In the genomic region with DNA sequence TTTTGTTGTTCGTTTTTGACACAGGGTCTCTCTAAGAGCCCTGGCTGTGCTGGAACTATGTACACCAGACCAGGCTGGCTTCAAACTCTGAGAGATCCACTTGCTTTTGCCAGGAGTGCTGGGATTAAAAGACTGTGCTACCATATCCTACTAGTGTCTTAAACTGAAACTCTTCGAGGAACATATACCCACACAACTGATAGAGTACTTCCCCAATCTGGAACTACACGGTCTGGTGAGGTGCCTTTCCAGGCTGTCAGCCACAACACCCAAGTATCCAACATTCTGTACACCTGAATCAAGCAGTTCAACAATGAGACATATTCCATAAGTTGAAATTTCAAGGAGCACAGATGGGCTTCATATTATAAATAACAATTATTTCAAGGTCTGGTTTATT, we compare ENCODE assay signal across 24 mouse cellular contexts.
DNase-seq lines count a peak whose midpoint lies in the region; ATAC-seq lines count a peak whose summit lies in the region.
"Had no signal": no experiment of that assay in that cellular context is flagged by ENCODE, and none has a peak within 500 bp of the region (broad histone marks: within the 10 kb centered on the region; RNA-seq: fewer than 3 reads in every experiment).

No protein-coding gene starts in this region.

- H3K4me2 ChIP-seq in kidney, embryonic 15.5 days = no peak overlapping the region
- no peak overlapping the region for H3K4me2 ChIP-seq in midbrain, embryonic 14.5 days (ENCODE audit: low read length)
- H3K4me2 ChIP-seq: embryonic facial prominence, embryonic 12.5 days; forebrain, embryonic 15.5 days; heart, embryonic 12.5 days; hindbrain, embryonic 15.5 days; liver, embryonic 12.5 days; midbrain, embryonic 13.5 days had no signal

- no peaks in the 10 kb centered on the region for H3K27me3 ChIP-seq in heart, embryonic 10.5 days (ENCODE audit: insufficient read depth, poor library complexity, severe bottlenecking)
- H3K27me3 ChIP-seq in kidney, embryonic 15.5 days = no peaks in the 10 kb centered on the region
- no peaks in the 10 kb centered on the region for H3K27me3 ChIP-seq in midbrain, embryonic 14.5 days (ENCODE audit: control insufficient read depth, insufficient read depth, low read length)
- H3K27me3 ChIP-seq: embryonic facial prominence, embryonic 12.5 days; forebrain, embryonic 15.5 days; heart, embryonic 12.5 days; hindbrain, embryonic 15.5 days; liver, embryonic 12.5 days; midbrain, embryonic 13.5 days had no signal

- ATAC-seq in kidney, embryonic 15.5 days (replicated peaks; ENCODE audit: low FRiP score) = no peak
- ATAC-seq in midbrain, embryonic 14.5 days (ENCODE audit: low FRiP score, low TSS enrichment) = no peak
- ATAC-seq: forebrain, embryonic 15.5 days; liver, embryonic 12.5 days; liver, postnatal 0 days; midbrain, embryonic 13.5 days had no signal

- H3K79me2 ChIP-seq in macrophage (ENCODE audit: inconsistent target) = no peaks in the 10 kb centered on the region; the same call in 1 of the 2 replicates

- no peak overlapping the region for H3K9ac ChIP-seq in kidney, embryonic 15.5 days
- no peak overlapping the region; the same call in 1 of the 2 replicates for H3K9ac ChIP-seq in midbrain, embryonic 14.5 days (replicated peaks; ENCODE audit: low read length)
- H3K9ac ChIP-seq: embryonic facial prominence, embryonic 12.5 days; forebrain, embryonic 15.5 days; heart, embryonic 12.5 days; hindbrain, embryonic 15.5 days; liver, embryonic 12.5 days; midbrain, embryonic 13.5 days had no signal

- H3K4me3 ChIP-seq in heart, embryonic 10.5 days = no peak overlapping the region
- H3K4me3 ChIP-seq in brown adipose tissue, adult 24 weeks (ENCODE audit: insufficient read depth, low read depth, low read length) = no peak overlapping the region
- H3K4me3 ChIP-seq in macrophage (ENCODE audit: inconsistent target) = no peak overlapping the region
- H3K4me3 ChIP-seq in kidney, embryonic 15.5 days (replicated peaks) = no peak overlapping the region
- no peak overlapping the region for H3K4me3 ChIP-seq in midbrain, embryonic 14.5 days (replicated peaks; ENCODE audit: low read depth, low read length)
- H3K4me3 ChIP-seq: embryonic facial prominence, embryonic 12.5 days; forebrain, embryonic 10.5 days; forebrain, embryonic 15.5 days; heart, embryonic 12.5 days; hindbrain, embryonic 15.5 days; left cerebral cortex, adult 2 months; liver, embryonic 12.5 days; midbrain, embryonic 13.5 days had no signal

- H3K4me1 ChIP-seq in heart, embryonic 10.5 days = peaks cover 43% of the 10 kb centered on the region
- H3K4me1 ChIP-seq in brown adipose tissue, adult 24 weeks (ENCODE audit: control insufficient read depth, insufficient read depth, insufficient read length, low read length) = peaks cover 30% of the 10 kb centered on the region
- H3K4me1 ChIP-seq in kidney, embryonic 15.5 days = peaks cover 24% of the 10 kb centered on the region
- no peaks in the 10 kb centered on the region for H3K4me1 ChIP-seq in midbrain, embryonic 14.5 days (ENCODE audit: control insufficient read depth, insufficient read depth, low read length)
- H3K4me1 ChIP-seq: forebrain, embryonic 15.5 days; hindbrain, embryonic 15.5 days had no signal

- H3K9me3 ChIP-seq in heart, embryonic 10.5 days = no peaks in the 10 kb centered on the region
- H3K9me3 ChIP-seq in kidney, embryonic 15.5 days (replicated peaks) = no peaks in the 10 kb centered on the region
- no peaks in the 10 kb centered on the region for H3K9me3 ChIP-seq in midbrain, embryonic 14.5 days (ENCODE audit: control insufficient read depth, low read length)
- H3K9me3 ChIP-seq: embryonic facial prominence, embryonic 12.5 days; forebrain, embryonic 10.5 days; forebrain, embryonic 15.5 days; heart, embryonic 12.5 days; hindbrain, embryonic 15.5 days; liver, embryonic 12.5 days; midbrain, embryonic 13.5 days had no signal

- no peak for DNase-seq in heart, embryonic 10.5 days (ENCODE audit: low spot score)
- no peak for DNase-seq in heart, postnatal 4 days
- DNase-seq in A20 (ENCODE audit: low read depth, low spot score) = peak; percentile 28
- DNase-seq in urinary bladder, postnatal 4 days (ENCODE audit: low spot score in 2 of 2) = no peak
- no peak for DNase-seq in midbrain, embryonic 14.5 days
- DNase-seq: adrenal gland, postnatal 25 days; cerebellum, adult 2 months; cerebellum, postnatal 25 days; kidney, adult 18-20 months; kidney, postnatal 4 days; liver, postnatal 0 days; lung, postnatal 36 days had no signal

- 74% methylated on average over 3 of the region's 3 CpGs for WGBS in heart, embryonic 10.5 days
- 28% methylated on average over 3 of the region's 3 CpGs for WGBS in macrophage (ENCODE audit: missing documents)
- WGBS in kidney, embryonic 15.5 days = 80% methylated on average over 3 of the region's 3 CpGs
- 89% methylated on average over 3 of the region's 3 CpGs for WGBS in midbrain, embryonic 14.5 days

- peaks cover 9% of the 10 kb centered on the region; the same call in 1 of the 2 replicates for H3K36me3 ChIP-seq in heart, embryonic 10.5 days
- H3K36me3 ChIP-seq in macrophage (ENCODE audit: inconsistent target) = 0 out of 2 replicates have a peak, but pooled peaks cover 6% of the 10 kb centered on the region
- peaks cover 16% of the 10 kb centered on the region for H3K36me3 ChIP-seq in kidney, embryonic 15.5 days
- H3K36me3 ChIP-seq in midbrain, embryonic 14.5 days (ENCODE audit: control insufficient read depth, insufficient read depth, low read length) = peaks cover 3% of the 10 kb centered on the region; the same call in 1 of the 2 replicates
- H3K36me3 ChIP-seq: forebrain, embryonic 15.5 days; hindbrain, embryonic 15.5 days; midbrain, embryonic 13.5 days had no signal

- 0 out of 2 replicates have a peak overlapping the region, but pooled peaks have one; percentile 3 for H3K27ac ChIP-seq in heart, embryonic 10.5 days
- H3K27ac ChIP-seq in brown adipose tissue, adult 24 weeks (replicated peaks; ENCODE audit: low read depth, low read length) = peak overlapping the region; percentile 17
- peak overlapping the region; percentile 43 for H3K27ac ChIP-seq in macrophage
- H3K27ac ChIP-seq in kidney, embryonic 15.5 days = no peak overlapping the region
- H3K27ac ChIP-seq in midbrain, embryonic 14.5 days (replicated peaks; ENCODE audit: low read depth, low read length) = no peak overlapping the region
- H3K27ac ChIP-seq: embryonic facial prominence, embryonic 12.5 days; forebrain, embryonic 10.5 days; forebrain, embryonic 15.5 days; hindbrain, embryonic 15.5 days; kidney, postnatal 0 days; left cerebral cortex, adult 2 months; liver, embryonic 12.5 days; midbrain, embryonic 13.5 days had no signal

Comparison
In these comparisons a context has a peak if more than half of its experiments do, and no peak if none do; other contexts are left out.
1. H3K27ac ChIP-seq: peak in heart, embryonic 10.5 days (single experiment), brown adipose tissue, adult 24 weeks (single experiment) and macrophage (single experiment); none in kidney, embryonic 15.5 days (single experiment) and midbrain, embryonic 14.5 days (single experiment).